Mouse (Mus musculus): ENCODE measurements around the gene Ovol2.

DNA sequence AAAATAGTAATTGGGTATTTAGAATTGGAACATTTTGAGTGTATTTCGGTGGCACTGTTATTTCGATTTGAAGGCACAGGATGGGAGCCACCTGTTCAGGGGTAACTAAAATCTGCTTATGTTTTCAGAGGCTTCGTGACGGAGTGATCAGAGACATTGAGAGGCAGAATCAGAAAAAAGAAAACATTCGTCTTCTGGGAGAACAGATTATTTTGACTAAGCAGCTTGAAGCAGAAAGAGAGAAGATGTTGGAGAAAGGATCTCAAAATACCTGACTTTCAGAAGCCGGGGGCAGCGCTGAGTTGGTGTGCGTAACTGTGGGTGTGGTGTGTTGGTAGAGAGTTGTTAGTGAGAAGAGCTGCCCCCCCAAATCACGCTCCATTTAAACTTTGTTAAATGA lies 41.1 kb upstream of the Ovol2 start:
- no peak for TF ChIP-seq CTCF (IDR thresholded peaks at IDR 0.05; ENCODE audit: low read depth, low read length)
- no peak for TF ChIP-seq EP300 (IDR thresholded peaks at IDR 0.05; ENCODE audit: insufficient read depth, low read depth, low read length)

Data from ES-Bruce4 (cell line).